Mouse (Mus musculus) ES-Bruce4 (cell line): ENCODE measurements around the gene Nrtn. TPM values are rescaled to one million over a fixed set of nuclear protein-coding genes. Genes with fewer than 3 reads are reported as not detected.

Source experiments
- H3K27ac ChIP-seq: 2 replicates; pipeline ENCODE4 v1.5.1; 2012; ENCODE audit warnings: low read length, inconsistent platforms; ENCODE audit not compliant: insufficient read depth
- H3K27me3 ChIP-seq: 2 replicates; pipeline ENCODE4 v1.6.1; 2012; ENCODE audit warnings: mild to moderate bottlenecking, low read length, inconsistent platforms; ENCODE audit not compliant: control insufficient read depth, poor library complexity, insufficient read depth, severe bottlenecking
- H3K36me3 ChIP-seq: 2 replicates; pipeline ENCODE4 v1.6.1; 2012; ENCODE audit warnings: inconsistent platforms, mild to moderate bottlenecking, low read length, moderate library complexity; ENCODE audit not compliant: control insufficient read depth, poor library complexity, insufficient read depth, severe bottlenecking
- H3K4me1 ChIP-seq: one replicate; pipeline ENCODE4 v1.8.1; 2011; ENCODE audit warnings: low read length; ENCODE audit not compliant: control insufficient read depth, insufficient read depth
- H3K4me3 ChIP-seq: 2 replicates; pipeline ENCODE4 v1.5.1; 2011; ENCODE audit warnings: low read depth, mild to moderate bottlenecking, low read length
- H3K9ac ChIP-seq: 2 replicates; pipeline ENCODE4 v1.6.1; 2012; ENCODE audit warnings: low read depth, mild to moderate bottlenecking, inconsistent platforms; ENCODE audit not compliant: poor library complexity, severe bottlenecking
- H3K9me3 ChIP-seq: replicated peaks from 2 replicates; pipeline ENCODE4 v1.6.1; 2012; ENCODE audit warnings: mild to moderate bottlenecking, low read length, inconsistent platforms; ENCODE audit not compliant: control insufficient read depth, poor library complexity, insufficient read depth, severe bottlenecking
- CTCF ChIP-seq: IDR thresholded peaks from one replicate; pipeline ENCODE4 v1.8.1; 2011; ENCODE audit warnings: low read depth, low read length
- EP300 ChIP-seq: IDR thresholded peaks from 2 replicates; pipeline ENCODE4 v1.6.1; 2011; ENCODE audit warnings: low read depth, low read length; ENCODE audit not compliant: insufficient read depth
- POLR2A ChIP-seq: IDR thresholded peaks from one replicate; pipeline ENCODE4 v1.8.1; 2011; ENCODE audit warnings: low read length; ENCODE audit not compliant: insufficient read depth
- polyA plus RNA-seq: library from polyadenylated mRNA; stranded (reverse); fragments of >200 nt; gene quantifications from 2 replicates; pipeline ENCODE4 v1.2.4, GENCODE M21; 2011; ENCODE audit warnings: low read depth; ENCODE audit not compliant: missing spikeins, insufficient read depth, insufficient read length

Nrtn gene
- polyA plus RNA-seq, 1 experiment = 8.1 TPM

DNA sequence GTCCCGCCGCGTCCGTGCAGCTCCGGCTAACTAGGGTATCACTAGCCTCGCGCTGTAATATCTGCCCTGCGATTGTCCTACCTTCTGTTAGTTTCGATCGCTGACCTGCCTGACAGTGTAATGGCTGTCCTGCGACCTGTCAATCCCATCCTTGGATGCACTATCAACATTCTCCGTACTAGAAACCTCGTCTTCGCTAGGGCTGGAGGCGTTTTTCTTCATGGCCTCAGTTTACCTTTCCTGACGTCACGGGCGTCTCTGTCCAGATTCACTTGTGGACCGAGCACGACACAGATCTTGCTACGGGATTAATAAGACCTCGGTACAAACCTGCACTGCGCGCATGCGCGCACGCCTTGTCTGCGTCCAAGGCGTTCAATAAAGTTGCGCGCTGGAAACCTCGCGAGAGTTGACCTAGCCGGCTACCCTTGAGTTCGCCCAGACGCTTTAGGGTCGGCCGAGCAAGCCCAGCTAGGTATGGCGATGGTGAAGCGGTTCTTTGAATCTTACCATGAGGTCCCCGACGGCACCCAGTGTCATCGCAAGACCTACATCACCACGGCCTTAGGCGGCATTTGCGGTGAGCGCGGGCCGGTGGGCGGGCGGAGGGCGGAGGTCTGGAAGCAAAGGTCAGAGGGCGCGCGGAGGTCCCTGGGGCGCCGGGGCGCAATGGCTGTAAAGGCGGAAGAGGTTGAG is 39.8 kb downstream of the Nrtn start, which contains the start of the genes Ndufa11 and Vmac:
TSS of gene Ndufa11 (plus strand) at position 405 of the 696 bp plus-strand sequence.
TSS of gene Vmac (minus strand) at position 660 of the 696 bp plus-strand sequence.
- H3K9ac ChIP-seq = peak within 1 kb of the TSS; percentile 84
- H3K9me3 ChIP-seq = no peaks in the 10 kb centered on the region
- peak within 1 kb of the TSS; percentile 71 for H3K27ac ChIP-seq
- 0 out of 2 replicates have a peak, but pooled peaks have one; percentile 4 for TF ChIP-seq EP300
- TF ChIP-seq POLR2A = peak; percentile 70
- TF ChIP-seq CTCF = no peak
- no peaks in the 10 kb centered on the region for H3K36me3 ChIP-seq
- H3K4me3 ChIP-seq = peak within 1 kb of the TSS; percentile 94
- no peaks in the 10 kb centered on the region for H3K4me1 ChIP-seq
- H3K27me3 ChIP-seq = no peaks in the 10 kb centered on the region

DNA sequence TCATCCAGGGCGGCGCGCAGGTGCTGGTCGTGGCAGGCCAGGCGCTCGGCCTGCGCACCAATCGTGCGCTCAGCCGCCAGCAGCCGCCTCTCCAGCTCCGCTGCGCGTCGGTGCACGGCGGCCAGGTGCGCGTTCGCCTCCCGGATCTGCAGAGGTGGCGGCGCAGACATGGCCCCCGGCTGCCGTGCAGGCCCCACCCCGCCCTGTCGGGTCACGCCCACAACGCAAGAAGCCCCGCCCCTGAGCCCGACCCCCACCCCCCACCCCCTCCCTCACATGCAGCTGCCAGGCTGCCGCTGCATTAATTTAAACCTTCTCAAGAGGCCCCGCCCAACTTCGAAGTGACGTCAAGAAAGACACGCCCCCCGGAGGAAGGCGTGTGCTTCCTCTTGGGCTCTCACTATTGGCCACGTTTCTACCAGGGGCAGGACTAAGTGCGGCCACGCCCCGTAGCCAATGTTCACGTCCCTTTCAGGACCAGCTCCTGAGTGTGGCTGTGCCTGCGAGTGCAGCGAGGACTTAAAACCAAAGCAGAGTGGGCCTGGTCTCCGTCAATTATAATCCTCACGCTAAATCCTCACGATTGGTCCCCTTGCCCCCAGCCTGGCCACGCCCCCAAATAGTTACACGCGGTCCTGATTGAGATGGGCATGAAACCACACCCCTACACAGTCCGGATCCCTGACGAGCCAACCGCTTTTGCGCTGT is 40.5 kb downstream of the Nrtn start:
- Histone ChIP-seq H3K9me3 (no peaks in the 10 kb centered on the region), H3K27ac (peak overlapping the region; percentile 9; the same call in 1 of the 2 replicates), H3K4me3 (peak overlapping the region; percentile 94), H3K4me1 (no peaks in the 10 kb centered on the region), H3K36me3 (no peaks in the 10 kb centered on the region), H3K9ac (peak overlapping the region; percentile 84), H3K27me3 (no peaks in the 10 kb centered on the region)
- TF ChIP-seq EP300 (no peak), CTCF (no peak), POLR2A (no peak)

DNA sequence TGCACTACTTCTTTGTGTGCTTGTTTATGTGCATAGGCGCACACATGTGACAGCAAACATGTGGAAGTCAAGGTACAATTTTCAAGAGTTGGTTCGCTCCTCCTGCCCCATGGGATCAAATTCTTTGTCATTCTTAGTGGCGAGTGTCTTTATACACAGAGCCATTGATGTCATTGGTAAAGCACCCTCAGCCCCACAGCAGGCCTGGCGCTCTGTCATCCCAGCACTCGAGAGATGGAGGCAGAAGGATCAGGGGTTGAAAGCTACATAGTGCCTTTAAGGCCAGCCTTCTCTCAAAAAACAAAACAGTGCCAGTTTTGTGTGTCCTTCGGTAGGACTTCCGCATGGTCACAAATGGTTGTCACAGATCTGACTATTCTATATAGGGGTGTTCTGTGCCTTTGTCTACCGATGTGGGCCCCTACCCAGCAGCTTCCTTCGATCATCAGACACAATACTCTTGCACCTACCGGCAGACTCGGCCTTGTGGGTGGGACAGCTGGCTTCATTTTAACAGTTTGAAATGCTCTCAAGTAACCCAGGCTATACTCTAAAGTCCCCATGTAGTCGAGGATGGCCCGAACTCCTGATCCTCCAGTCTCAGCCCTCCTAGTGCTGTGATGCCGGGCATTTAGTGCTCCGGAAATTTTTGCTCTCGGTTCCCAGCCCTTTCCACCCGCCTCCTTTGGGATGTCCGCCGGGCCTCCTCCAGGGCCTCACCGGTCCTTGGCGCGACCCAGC is 41.2 kb downstream of the Nrtn start:
- H3K9me3 ChIP-seq = no peaks in the 10 kb centered on the region
- H3K4me3 ChIP-seq = peak overlapping the region; percentile 87
- peak overlapping the region; percentile 9; the same call in 1 of the 2 replicates for H3K27ac ChIP-seq
- H3K36me3 ChIP-seq = peaks cover 3% of the 10 kb centered on the region
- peak overlapping the region; percentile 78 for H3K9ac ChIP-seq
- no peak for TF ChIP-seq POLR2A
- TF ChIP-seq EP300 = no peak
- TF ChIP-seq CTCF = no peak
- no peaks in the 10 kb centered on the region for H3K27me3 ChIP-seq
- no peaks in the 10 kb centered on the region for H3K4me1 ChIP-seq

DNA sequence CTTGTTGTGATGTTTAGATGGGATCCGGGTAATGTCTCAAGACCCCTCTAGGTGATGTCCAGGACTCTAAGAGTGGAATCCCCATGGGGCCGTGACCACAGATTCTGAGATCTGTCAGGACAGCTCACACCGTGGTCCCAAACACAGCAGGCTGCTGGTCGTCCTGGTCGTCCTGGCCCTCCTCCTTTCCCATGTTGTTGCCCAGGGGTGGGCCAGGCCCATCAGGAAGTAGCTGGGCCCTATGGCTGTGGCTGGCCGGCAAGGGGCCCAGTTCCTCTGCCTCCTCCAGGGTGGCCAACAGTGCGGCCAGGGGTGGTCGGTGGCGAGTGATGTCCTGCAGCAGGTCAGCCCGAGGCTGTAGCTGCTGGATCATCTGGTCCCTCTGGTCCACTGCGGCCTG is 42.0 kb downstream of the Nrtn start:
- H3K36me3 ChIP-seq = peaks cover 6% of the 10 kb centered on the region
- H3K4me1 ChIP-seq = no peaks in the 10 kb centered on the region
- no peak overlapping the region for H3K27ac ChIP-seq
- peak overlapping the region; percentile 87; the same call in 1 of the 2 replicates for H3K4me3 ChIP-seq
- H3K9ac ChIP-seq = no peak overlapping the region
- no peak for TF ChIP-seq POLR2A
- no peak for TF ChIP-seq CTCF
- TF ChIP-seq EP300 = no peak
- H3K27me3 ChIP-seq = no peaks in the 10 kb centered on the region
- no peaks in the 10 kb centered on the region for H3K9me3 ChIP-seq

DNA sequence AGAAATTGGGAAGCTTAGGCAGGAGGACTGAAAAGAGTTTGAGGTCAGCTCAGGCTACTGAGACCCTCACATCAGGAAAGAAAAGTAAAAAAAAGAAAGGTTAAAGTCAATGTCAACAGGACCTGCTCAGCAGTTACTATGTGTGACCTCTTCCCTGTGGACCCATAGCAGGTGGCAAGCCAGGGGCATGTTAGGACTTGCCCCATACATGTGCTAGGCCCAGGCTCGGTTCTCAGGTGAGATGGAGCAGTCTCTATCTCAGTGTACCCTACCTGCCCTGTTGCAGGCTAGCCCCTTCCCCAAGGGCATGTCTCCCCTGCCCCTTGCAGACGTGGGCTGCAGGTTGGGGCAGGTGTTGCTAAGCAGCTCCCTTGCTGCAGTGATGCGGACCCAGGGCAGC is 47.6 kb downstream of the Nrtn start:
- no peak for TF ChIP-seq CTCF
- peak; percentile 99 for TF ChIP-seq EP300
- no peak for TF ChIP-seq POLR2A
- H3K9me3 ChIP-seq = no peaks in the 10 kb centered on the region
- H3K9ac ChIP-seq = peak overlapping the region; percentile 3; the same call in 1 of the 2 replicates
- peak overlapping the region; percentile 10 for H3K4me3 ChIP-seq
- peaks cover 13% of the 10 kb centered on the region for H3K4me1 ChIP-seq
- H3K27me3 ChIP-seq = no peaks in the 10 kb centered on the region
- H3K36me3 ChIP-seq = peaks cover 40% of the 10 kb centered on the region
- H3K27ac ChIP-seq = peak overlapping the region; percentile 65

DNA sequence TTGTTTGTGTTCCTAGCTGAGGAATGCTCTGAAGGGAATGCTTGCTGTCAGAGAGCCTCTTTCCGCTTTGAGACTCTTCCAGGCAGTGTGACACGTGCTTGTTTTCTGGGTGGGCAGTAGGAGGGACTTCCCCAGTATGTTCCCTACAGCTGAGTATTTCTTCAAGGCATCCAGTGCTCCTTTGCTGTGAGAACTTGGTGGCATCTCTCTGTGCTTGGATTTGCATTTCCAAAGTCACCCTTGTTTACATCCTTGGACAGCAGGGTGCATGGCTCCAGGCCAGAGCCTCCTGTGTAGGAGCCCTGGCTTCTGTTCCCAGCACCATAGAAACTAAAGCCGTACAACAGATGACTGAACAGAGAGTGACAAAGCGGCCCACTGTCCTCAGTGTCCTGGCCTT is 48.6 kb downstream of the Nrtn start:
- TF ChIP-seq CTCF = no peak
- peak; percentile 96 for TF ChIP-seq EP300
- Histone ChIP-seq H3K9me3 (no peaks in the 10 kb centered on the region), H3K36me3 (peaks cover 48% of the 10 kb centered on the region), H3K27me3 (no peaks in the 10 kb centered on the region), H3K4me3 (no peak overlapping the region), H3K9ac (no peak overlapping the region), H3K27ac (peak overlapping the region; percentile 65), H3K4me1 (peaks cover 13% of the 10 kb centered on the region)
